Mouse (Mus musculus) kidney, postnatal 0 days (tissue): ENCODE results near the gene U2af1. TPM values are rescaled to one million over a fixed set of nuclear protein-coding genes. Genes with fewer than 3 reads are reported as not detected.

ENCODE experiments used
- ATAC-seq: fragments of 200-750 bp; cut with Nextera tagmentation; replicated peaks from 2 replicates; pipeline ENCODE4 v1.8.0; 2017; ENCODE audit warnings: low read depth, moderate number of reproducible peaks, moderate TSS enrichment, moderate library complexity; ENCODE audit not compliant: low FRiP score
- DNase-seq: peaks from one replicate; pipeline ENCODE4 v3.0.0-alpha.2; 2016; ENCODE audit warnings: low spot score
- H3K27ac ChIP-seq: fragments of 300-500 bp; sonication (generic); 2 replicates; pipeline ENCODE4 v1.5.1; 2014; ENCODE audit warnings: mild to moderate bottlenecking
- H3K27me3 ChIP-seq: fragments of 300-500 bp; sonication (generic); 2 replicates; pipeline ENCODE4 v1.6.1; 2014; ENCODE audit warnings: low read length, mixed read lengths; ENCODE audit not compliant: insufficient read depth
- H3K36me3 ChIP-seq: fragments of 300-500 bp; sonication (generic); 2 replicates; pipeline ENCODE4 v1.6.1; 2014; ENCODE audit warnings: low read length, mixed read lengths; ENCODE audit not compliant: insufficient read depth
- H3K4me1 ChIP-seq: fragments of 300-500 bp; sonication (generic); replicated peaks from 2 replicates; pipeline ENCODE4 v1.6.1; 2014; ENCODE audit warnings: antibody characterized with exemption, low read length, mixed read lengths; ENCODE audit not compliant: insufficient read depth
- H3K4me2 ChIP-seq: fragments of 300-500 bp; sonication (generic); 2 replicates; pipeline ENCODE4 v1.6.1; 2014; ENCODE audit warnings: mild to moderate bottlenecking, low read length, moderate library complexity, mixed read lengths
- H3K4me3 ChIP-seq: fragments of 300-500 bp; sonication (generic); replicated peaks from 2 replicates; pipeline ENCODE4 v1.5.1; 2014; ENCODE audit warnings: low read depth, low read length
- H3K9ac ChIP-seq: fragments of 300-500 bp; sonication (generic); 2 replicates; pipeline ENCODE4 v1.6.1; 2014; ENCODE audit warnings: low read depth, low read length
- H3K9me3 ChIP-seq: fragments of 300-500 bp; sonication (generic); replicated peaks from 2 replicates; pipeline ENCODE4 v1.6.1; 2016; ENCODE audit warnings: low read length, inconsistent platforms, mixed read lengths
- CTCF ChIP-seq: IDR thresholded peaks from 2 replicates; pipeline ENCODE4 v1.5.1; 2016; ENCODE audit warnings: antibody characterized with exemption, low read depth, mild to moderate bottlenecking, moderate library complexity
- WGBS: fragments of 180-500 bp; shearing (Covaris S2); extraction: QIAGEN DNeasy Blood & Tissue Kit; methylation state at CpG from one replicate; pipeline ENCODE4 v1.1.7; 2014; 5-methylcytosine and 5-hydroxymethylcytosine counted together
- polyA plus RNA-seq: library from polyadenylated mRNA; unstranded; fragments of >200 nt; fragmentation: Nextera tagmentation; extraction: Ambion mirVana; gene quantifications from 2 replicates; pipeline ENCODE4 v1.2.1, GENCODE M21; 2015

Gene U2af1
- polyA plus RNA-seq, 1 experiment from 2014 or later = 238 TPM

DNA sequence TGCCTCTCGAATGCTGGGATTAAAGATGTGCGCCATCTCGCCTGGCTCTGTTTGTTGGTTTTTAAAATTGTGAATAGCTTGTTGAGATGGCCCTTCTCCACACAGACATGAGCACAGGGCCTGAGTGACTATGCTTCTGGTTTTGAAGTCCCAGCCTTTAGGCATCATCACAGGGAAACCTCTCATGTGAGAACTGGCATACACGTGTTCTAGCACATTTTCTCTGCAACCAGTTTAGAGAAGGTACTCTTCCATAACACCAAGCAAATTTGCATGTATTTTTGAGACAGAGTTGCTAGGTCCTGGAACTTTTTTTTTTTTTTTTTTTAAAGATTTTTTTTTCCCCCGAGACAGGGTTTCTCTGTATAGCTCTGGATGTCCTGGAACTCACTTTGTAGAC is 2.0 kb downstream of the U2af1 start:
- Histone ChIP-seq H3K9me3 (no peaks in the 10 kb centered on the region), H3K27me3 (no peaks in the 10 kb centered on the region), H3K4me3 (no peak overlapping the region), H3K4me1 (peaks cover 5% of the 10 kb centered on the region; the same call in 1 of the 2 replicates), H3K4me2 (no peak overlapping the region), H3K36me3 (peaks cover 34% of the 10 kb centered on the region), H3K9ac (no peak overlapping the region), H3K27ac (no peak overlapping the region)
- ATAC-seq = no peak
- no peak for TF ChIP-seq CTCF
- WGBS = 80% methylated on average over 5 of the region's 5 CpGs
- DNase-seq = no peak

DNA sequence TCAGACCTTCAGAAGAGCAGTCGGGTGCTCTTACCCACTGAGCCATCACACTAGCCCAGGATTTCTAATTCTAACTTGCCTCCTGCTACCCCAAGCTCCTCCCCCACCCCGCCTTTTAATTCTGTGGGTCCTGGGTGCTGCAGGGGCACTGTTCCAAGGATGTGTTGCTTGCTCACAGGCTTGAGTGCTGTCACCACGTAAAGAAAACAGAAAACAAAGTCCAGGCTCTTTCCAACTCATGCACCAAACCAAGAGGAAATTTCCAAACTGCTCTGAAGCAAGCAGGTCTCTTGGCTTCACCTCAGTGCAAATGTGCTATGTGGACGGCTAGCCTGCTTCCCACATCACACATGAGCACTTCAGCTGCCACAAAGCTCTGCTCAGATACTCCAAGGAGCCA is 3.3 kb downstream of the U2af1 start:
- Histone ChIP-seq H3K4me3 (no peak overlapping the region), H3K36me3 (peaks cover 47% of the 10 kb centered on the region), H3K27me3 (no peaks in the 10 kb centered on the region), H3K4me2 (no peak overlapping the region), H3K27ac (no peak overlapping the region), H3K4me1 (peaks cover 5% of the 10 kb centered on the region; the same call in 1 of the 2 replicates), H3K9me3 (no peaks in the 10 kb centered on the region), H3K9ac (no peak overlapping the region)
- TF ChIP-seq CTCF = no peak
- ATAC-seq = no peak
- no peak for DNase-seq
- WGBS = 58% methylated on average over 4 of the region's 4 CpGs

GRCm38 (mm10) chr17:31653277-31653676 is 5.4 kb downstream of the U2af1 start:
- no peak for DNase-seq
- H3K4me2 ChIP-seq = no peak overlapping the region
- no peaks in the 10 kb centered on the region for H3K27me3 ChIP-seq
- H3K4me3 ChIP-seq = no peak overlapping the region
- H3K4me1 ChIP-seq = peaks cover 5% of the 10 kb centered on the region; the same call in 1 of the 2 replicates
- no peak for ATAC-seq
- TF ChIP-seq CTCF = no peak
- H3K36me3 ChIP-seq = peaks cover 64% of the 10 kb centered on the region
- 85% methylated on average over 6 of the region's 6 CpGs for WGBS
- H3K9me3 ChIP-seq = no peaks in the 10 kb centered on the region
- no peak overlapping the region for H3K27ac ChIP-seq
- H3K9ac ChIP-seq = no peak overlapping the region

DNA sequence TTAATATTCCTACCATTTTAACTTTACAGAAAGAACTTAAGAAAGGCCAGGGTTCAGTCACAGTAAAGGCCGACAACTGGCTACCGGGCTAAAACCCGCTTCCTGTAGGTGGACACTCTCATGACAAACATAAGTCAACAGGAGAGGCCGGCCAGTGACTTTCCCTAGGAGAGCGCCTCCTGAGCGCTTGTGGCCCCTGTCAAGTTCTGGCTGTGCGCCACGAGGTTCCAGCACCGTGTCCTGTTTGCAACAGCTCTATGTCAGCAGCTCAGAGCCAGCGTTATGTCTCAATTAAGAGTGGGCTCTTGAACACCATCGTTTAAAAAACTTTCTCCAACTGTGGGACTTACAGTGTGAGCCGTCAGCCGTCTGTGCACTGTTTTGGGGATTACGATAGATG is 6.5 kb downstream of the U2af1 start:
- Histone ChIP-seq H3K9me3 (no peaks in the 10 kb centered on the region), H3K9ac (no peak overlapping the region), H3K36me3 (peaks cover 75% of the 10 kb centered on the region), H3K4me2 (no peak overlapping the region), H3K4me1 (peaks cover under 1% of the 10 kb centered on the region; the same call in 1 of the 2 replicates), H3K27ac (no peak overlapping the region), H3K4me3 (no peak overlapping the region), H3K27me3 (no peaks in the 10 kb centered on the region)
- 87% methylated on average over 14 of the region's 14 CpGs for WGBS
- TF ChIP-seq CTCF = no peak
- ATAC-seq (no peak), DNase-seq (no peak)

- 95% methylated on average over 5 of the region's 5 CpGs for WGBS
- no peaks in the 10 kb centered on the region for H3K27me3 ChIP-seq
- H3K4me2 ChIP-seq = no peak overlapping the region
- no peaks in the 10 kb centered on the region for H3K9me3 ChIP-seq
- 0 out of 2 replicates have a peak, but pooled peaks have one; percentile 14 for TF ChIP-seq CTCF
- H3K4me1 ChIP-seq = no peaks in the 10 kb centered on the region
- peaks cover 45% of the 10 kb centered on the region for H3K36me3 ChIP-seq
- DNase-seq (no peak), ATAC-seq (peak; percentile 42; the same call in 1 of the 2 replicates)
- no peak overlapping the region for H3K4me3 ChIP-seq
- H3K9ac ChIP-seq = no peak overlapping the region
- H3K27ac ChIP-seq = no peak overlapping the region
Observed at GRCm38 (mm10) chr17:31646199-31647002, 12.3 kb downstream of the U2af1 start.

DNA sequence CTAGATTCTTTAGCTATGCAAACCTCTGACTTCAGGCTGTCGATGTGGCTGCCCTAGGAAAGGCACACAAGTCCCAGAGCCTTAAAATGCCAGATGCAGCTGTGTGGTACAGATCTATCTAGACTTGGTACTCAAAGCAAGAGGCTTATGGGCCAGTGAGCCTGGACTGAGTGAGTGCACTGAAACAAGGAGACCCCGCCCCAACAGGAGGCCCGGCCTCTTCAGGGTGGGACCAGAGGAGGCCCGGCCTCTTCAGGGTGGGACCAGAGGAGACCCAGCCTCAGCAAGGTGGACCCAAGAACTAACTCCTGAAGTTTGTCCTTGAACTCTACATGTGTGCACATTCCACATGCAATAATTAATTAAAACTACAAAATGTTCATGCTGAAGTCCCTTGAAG is 15.8 kb downstream of the U2af1 start:
- H3K36me3 ChIP-seq = peaks cover 14% of the 10 kb centered on the region
- H3K9ac ChIP-seq = no peak overlapping the region
- no peak overlapping the region for H3K4me2 ChIP-seq
- TF ChIP-seq CTCF = no peak
- WGBS = 76% methylated on average over 4 of the region's 4 CpGs
- 0 out of 2 replicates have a peak, but pooled peaks have one; percentile 36 for ATAC-seq
- H3K9me3 ChIP-seq = no peaks in the 10 kb centered on the region
- H3K4me3 ChIP-seq = no peak overlapping the region
- no peak for DNase-seq
- H3K27ac ChIP-seq = no peak overlapping the region
- H3K27me3 ChIP-seq = no peaks in the 10 kb centered on the region
- H3K4me1 ChIP-seq = no peaks in the 10 kb centered on the region

DNA sequence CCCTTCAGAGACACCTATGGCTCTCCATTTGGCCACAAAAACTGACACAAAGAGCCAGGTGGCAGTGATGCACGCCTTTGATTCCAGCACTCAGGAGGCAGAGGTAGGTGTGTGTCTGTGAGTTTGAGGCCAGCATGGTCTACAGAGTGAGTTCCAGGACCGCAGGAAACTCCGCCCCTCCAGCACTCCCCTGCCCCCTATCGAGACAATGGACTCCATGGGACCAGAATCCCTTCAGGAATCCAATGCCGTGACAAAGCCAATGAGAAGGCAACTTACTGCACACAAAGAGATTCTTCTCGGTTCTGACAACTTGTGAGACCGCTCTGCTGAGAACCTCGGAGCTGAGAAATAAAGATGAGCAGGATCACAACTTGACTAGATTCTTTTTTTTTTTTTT is 16.4 kb downstream of the U2af1 start:
- 55% methylated on average over 8 of the region's 8 CpGs for WGBS
- no peaks in the 10 kb centered on the region for H3K27me3 ChIP-seq
- no peak overlapping the region for H3K4me3 ChIP-seq
- DNase-seq (no peak), ATAC-seq (no peak)
- no peaks in the 10 kb centered on the region for H3K9me3 ChIP-seq
- no peak overlapping the region for H3K4me2 ChIP-seq
- H3K9ac ChIP-seq = no peak overlapping the region
- H3K4me1 ChIP-seq = no peaks in the 10 kb centered on the region; the same call in 1 of the 2 replicates
- peaks cover 8% of the 10 kb centered on the region for H3K36me3 ChIP-seq
- H3K27ac ChIP-seq = no peak overlapping the region
- TF ChIP-seq CTCF = no peak
